Mouse (Mus musculus) v-Abl transformed pro-B cells (cell line): ENCODE measurements around the gene Smyd1.

Experiments
- in situ Hi-C, 2 experiments: fragments of 400-800 bp; cut with MboI; formaldehyde crosslinking; loops; one replicate each; pipeline ENCODE4 v1.15.1; 2025; ENCODE audit not compliant: unreplicated experiment in 2 of 2

Gene Smyd1

GRCm38 (mm10) chr6:71224184-71224943 lies 97.7 kb downstream of the Smyd1 start:
- in situ Hi-C loops = no loop called here

GRCm38 (mm10) chr6:71221501-71221900 lies 100.5 kb downstream of the Smyd1 start:
- in situ Hi-C loops = no loop called here

- in situ Hi-C loops = no loop called here
Observed at GRCm38 (mm10) chr6:71212471-71212870, 109.6 kb downstream of the Smyd1 start.

GRCm38 (mm10) chr6:71211917-71212316 lies 110.1 kb downstream of the Smyd1 start:
- in situ Hi-C loops = no loop called here

- in situ Hi-C loops = no loop called here
Observed at GRCm38 (mm10) chr6:71208691-71209090, 113.3 kb downstream of the Smyd1 start.

- in situ Hi-C loops = no loop called here
Observed at GRCm38 (mm10) chr6:71204166-71204565, 117.9 kb downstream of the Smyd1 start.

- in situ Hi-C loops = no loop called here
Observed at GRCm38 (mm10) chr6:71203674-71204073, 118.4 kb downstream of the Smyd1 start.

- in situ Hi-C loops = no loop called here
Observed at GRCm38 (mm10) chr6:71201925-71202324, 120.1 kb downstream of the Smyd1 start.

- in situ Hi-C loops = no loop called here
Observed at GRCm38 (mm10) chr6:71199612-71200011, 122.4 kb downstream of the Smyd1 start, which contains the start of gene Fabp1. TSS of gene Fabp1 (plus strand) at chr6:71199827.

GRCm38 (mm10) chr6:71197636-71198535 lies 124.1 kb downstream of the Smyd1 start:
- in situ Hi-C loops = no loop called here

- in situ Hi-C loops = no loop called here
Observed at GRCm38 (mm10) chr6:71196107-71196506, 125.9 kb downstream of the Smyd1 start.

GRCm38 (mm10) chr6:71193151-71193740 lies 128.8 kb downstream of the Smyd1 start:
- in situ Hi-C loops = no loop called here

GRCm38 (mm10) chr6:71190501-71190900 lies 131.5 kb downstream of the Smyd1 start:
- in situ Hi-C loops = no loop called here

- in situ Hi-C loops = no loop called here
Observed at GRCm38 (mm10) chr6:71189578-71189977, 132.5 kb downstream of the Smyd1 start.

GRCm38 (mm10) chr6:71184941-71185604 lies 137.0 kb downstream of the Smyd1 start:
- in situ Hi-C loops = no loop called here

- in situ Hi-C loops = no loop called here
Observed at GRCm38 (mm10) chr6:71180596-71180995, 141.4 kb downstream of the Smyd1 start.

- in situ Hi-C loops = loop anchor here in 1 of 2 experiments (25.0 kb wide), 2 partner anchors 489 to 989 kb away; no protein-coding TSS in a partner anchor
Observed at GRCm38 (mm10) chr6:71172812-71173580, 149.0 kb downstream of the Smyd1 start.

GRCm38 (mm10) chr6:71166551-71167169 lies 155.4 kb downstream of the Smyd1 start:
- in situ Hi-C loops = loop anchor here (10.0 to 25.0 kb wide), 3 partner anchors 238 to 996 kb away; no protein-coding TSS in a partner anchor

- in situ Hi-C loops = loop anchor here (10.0 to 25.0 kb wide), 3 partner anchors 240 to 998 kb away; no protein-coding TSS in a partner anchor
Observed at GRCm38 (mm10) chr6:71164394-71164793, 157.6 kb downstream of the Smyd1 start.
